Mouse (Mus musculus) spleen, adult 2 months (tissue): ENCODE measurements around the gene Il11ra1.

Source experiments
- CTCF ChIP-seq: fragments of 200-500 bp; IDR thresholded peaks from 2 replicates; pipeline ENCODE4 v1.5.1; 2011; ENCODE audit warnings: mild to moderate bottlenecking, inconsistent platforms; ENCODE audit not compliant: insufficient read depth, insufficient read length, insufficient replicate concordance; ENCODE audit errors: extremely low read depth
- POLR2A ChIP-seq: fragments of 200-500 bp; IDR thresholded peaks from 2 replicates; pipeline ENCODE4 v1.6.1; 2011; ENCODE audit warnings: low read depth, low read length, inconsistent platforms

DNA sequence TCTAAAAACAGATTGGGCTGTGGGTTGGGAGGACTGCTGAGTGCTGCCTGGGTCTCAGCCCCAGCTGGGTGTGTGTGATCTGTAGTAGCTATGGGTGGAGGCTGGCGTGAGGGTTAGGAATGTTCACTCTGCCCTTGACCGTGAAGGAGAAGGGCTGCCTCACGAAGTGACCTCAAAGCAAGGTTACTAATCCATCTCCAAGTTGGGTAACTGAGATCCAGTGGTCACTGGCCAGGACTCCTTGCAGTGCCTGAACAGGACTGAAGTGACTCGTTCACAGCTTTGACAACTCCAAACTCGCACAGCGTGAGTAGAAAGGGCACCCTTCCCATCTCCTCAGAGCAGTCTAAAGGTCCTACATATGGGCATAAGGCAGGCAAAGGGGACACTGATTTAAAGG is 20.9 kb upstream of the Il11ra1 start:
- TF ChIP-seq CTCF (no peak), POLR2A (no peak)
